Mouse (Mus musculus) right cerebral cortex, postnatal 36 days (tissue): ENCODE measurements around the gene Nup205.
"Not testable (repeated sequence)": the region's sequence is repeated elsewhere in the genome, so short reads cannot be mapped to it uniquely, and the experiment has no call there.

ENCODE experiments used
- DNase-seq, 2 experiments: peaks; one replicate each; pipeline ENCODE4 v3.0.0; 2022; ENCODE audit warnings: low spot score in 2 of 2, mixed read lengths in 1 of 2

The Nup205 gene

GRCm38 (mm10) chr6:35176979-35177649 lies at the start of gene Nup205:
Gene Nup205 (plus strand): TSS chr6:35177421.
- DNase-seq: peak; percentile 70 to 73

DNA sequence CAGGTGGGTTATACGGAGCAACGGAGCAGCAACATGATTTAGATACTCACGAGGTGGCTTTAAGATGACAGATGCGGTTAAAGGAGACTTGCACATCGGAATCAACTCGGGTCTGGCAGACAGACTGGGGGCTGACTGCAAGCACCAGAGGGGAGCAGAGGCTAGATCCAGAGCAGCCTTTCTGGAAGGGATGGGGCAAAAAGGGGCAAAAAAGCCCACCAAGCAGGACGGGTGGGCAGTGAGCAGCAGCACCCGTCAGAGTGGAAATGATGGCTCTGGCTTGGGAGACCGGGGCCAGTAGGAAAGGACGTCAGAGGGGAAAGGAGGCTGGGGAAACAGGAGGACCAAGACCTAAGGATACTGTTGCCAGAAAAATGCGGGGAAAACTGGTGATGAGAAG lies 44.4 kb upstream of the Nup205 start:
- no peak for DNase-seq

DNA sequence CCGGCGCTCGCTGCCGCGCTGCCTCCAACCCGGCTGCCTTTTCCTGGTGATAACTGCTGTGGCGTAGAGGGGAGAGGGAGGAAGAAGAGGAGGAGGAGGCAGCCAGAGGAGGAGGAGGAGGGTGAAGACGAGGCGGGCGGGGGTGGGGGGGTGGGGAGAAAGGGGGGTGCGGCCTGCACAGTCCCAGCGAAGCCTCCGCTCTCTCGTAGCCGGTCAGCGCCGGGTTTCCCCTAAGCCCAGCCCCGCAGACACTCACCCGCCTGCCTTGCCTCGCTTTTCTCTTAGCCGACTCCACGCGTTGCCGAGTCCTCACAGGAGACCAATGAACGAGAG lies 44.0 kb upstream of the Nup205 start:
- no peak for DNase-seq

- peak; percentile 99 for DNase-seq
These were observed 43.4 kb upstream of the Nup205 start, which contains the start of gene Cnot4 for GRCm38 (mm10) chr6:35133579-35134488. Gene Cnot4 (minus strand): TSS chr6:35133724.

GRCm38 (mm10) chr6:35134844-35135243 lies 42.4 kb upstream of the Nup205 start:
- no peak for DNase-seq

DNA sequence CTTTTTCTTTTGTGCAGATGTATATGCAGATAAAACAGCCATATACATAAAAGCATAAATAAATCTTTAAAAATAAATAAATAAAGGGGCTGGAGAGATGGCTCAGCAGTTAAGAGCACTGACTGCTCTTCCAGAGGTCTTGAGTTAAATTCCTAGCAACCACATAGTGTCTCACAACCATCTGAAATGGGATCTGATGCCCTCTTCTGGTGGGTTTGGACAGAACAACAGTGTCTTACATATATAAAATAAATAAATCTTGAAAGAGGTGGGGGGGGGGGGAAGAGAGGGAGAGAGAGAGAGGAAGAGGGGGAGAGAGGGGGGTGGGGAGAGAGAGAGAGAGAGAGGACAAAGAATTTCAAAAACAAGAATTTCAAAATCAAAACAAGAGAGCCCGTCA lies 36.9 kb upstream of the Nup205 start:
- no peak for DNase-seq

- DNase-seq: no peak
These were observed 31.7 kb upstream of the Nup205 start for GRCm38 (mm10) chr6:35145569-35145968.

DNA sequence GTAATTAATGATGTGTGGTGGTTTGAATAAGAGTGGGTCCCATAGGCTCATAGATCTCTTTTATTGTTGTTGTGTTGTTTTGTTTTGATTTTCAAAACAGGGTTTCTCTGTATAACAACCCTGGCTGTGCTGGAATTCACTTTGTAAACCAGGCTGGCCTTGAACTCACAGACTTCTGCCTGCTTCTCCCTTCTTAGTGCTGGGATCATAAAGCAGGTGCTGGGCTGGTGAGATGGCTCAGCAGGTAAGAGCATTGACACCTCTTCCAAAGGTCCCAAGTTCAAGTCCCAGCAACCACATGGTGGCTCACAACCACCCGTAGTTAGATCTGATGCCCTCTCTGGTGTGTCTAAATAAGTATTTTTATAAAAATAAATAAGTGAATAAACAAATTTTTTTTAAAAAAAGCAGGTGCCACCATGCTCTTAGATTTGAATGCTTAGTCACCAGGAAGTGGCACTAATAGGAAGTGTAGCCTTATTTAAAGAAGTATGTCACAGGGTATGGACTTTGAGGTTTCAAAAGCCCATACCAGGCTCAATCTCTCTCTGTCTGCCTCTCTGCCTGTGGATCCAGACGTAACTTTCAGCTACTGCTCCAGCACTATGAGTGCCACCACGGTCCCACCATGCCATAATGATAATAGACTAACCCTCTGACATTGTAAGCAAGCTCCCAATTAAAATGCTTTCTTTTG lies 29.3 kb upstream of the Nup205 start:
- DNase-seq: no peak

DNA sequence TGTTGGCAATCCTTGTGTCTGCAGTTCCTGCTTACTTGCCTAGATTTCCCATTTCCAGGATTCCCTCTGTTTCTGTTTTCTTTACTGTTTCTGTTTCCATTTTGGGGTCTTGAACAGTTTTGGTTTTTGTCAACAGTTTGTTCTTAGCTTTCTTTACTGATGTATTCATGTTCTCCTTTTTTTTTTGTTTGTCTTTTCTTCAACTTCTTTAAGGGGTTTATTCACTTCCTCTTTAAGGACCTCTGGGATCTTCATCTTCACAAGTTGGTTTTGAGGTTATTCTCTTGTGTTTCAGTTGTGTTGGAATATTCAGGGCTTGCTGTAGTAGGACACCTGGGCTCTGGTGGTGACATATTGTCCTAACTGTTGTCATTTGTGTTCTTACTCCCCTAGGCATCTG lies 22.7 kb upstream of the Nup205 start:
- no peak for DNase-seq

GRCm38 (mm10) chr6:35169250-35169649 lies 8.0 kb upstream of the Nup205 start:
- no peak for DNase-seq

DNA sequence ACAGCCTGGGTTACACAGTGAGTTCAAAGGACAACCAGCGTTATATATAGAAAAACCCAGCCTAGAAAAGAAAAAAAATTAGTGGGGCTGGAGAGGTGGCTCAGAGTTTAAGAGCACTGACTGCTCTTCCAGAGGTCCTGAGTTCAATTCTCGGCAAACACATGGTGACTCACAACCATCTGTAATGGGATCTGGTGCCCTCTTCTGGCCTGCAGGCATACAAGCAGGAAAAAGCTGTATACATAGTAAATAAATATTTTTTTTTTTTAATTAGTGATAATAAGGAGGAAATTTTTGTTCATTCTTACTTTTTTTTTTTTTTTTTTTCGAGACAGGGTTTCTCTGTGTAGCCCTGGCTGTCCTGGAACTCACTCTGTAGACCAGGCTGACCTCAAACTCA lies 5.2 kb upstream of the Nup205 start:
- not testable (repeated sequence) for DNase-seq

DNA sequence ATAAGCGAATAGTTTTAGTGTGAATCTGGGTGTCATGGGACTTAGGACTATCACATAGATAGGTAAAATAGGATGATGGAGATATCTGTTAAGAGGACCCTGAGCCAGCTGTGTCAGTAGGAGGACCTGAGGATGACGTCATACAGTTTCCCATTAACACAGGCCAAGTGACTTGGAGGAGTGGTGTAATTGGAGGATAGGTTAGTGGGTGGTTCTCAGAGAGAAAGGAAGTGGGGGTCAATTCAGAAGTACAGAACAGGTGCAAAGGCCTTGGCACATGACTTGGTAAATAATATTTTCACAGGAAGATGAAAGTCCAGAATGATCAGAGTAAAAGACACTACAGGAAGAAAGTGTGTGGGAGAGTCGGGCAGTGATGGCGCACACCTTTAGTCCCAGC lies 4.0 kb upstream of the Nup205 start:
- DNase-seq: no peak

- peak in 1 of 2 experiments; percentile 7 for DNase-seq
These were observed 540 bp downstream of the Nup205 start for GRCm38 (mm10) chr6:35177650-35178272.

GRCm38 (mm10) chr6:35179299-35179698 lies 2.1 kb downstream of the Nup205 start:
- DNase-seq: not testable (repeated sequence)

DNA sequence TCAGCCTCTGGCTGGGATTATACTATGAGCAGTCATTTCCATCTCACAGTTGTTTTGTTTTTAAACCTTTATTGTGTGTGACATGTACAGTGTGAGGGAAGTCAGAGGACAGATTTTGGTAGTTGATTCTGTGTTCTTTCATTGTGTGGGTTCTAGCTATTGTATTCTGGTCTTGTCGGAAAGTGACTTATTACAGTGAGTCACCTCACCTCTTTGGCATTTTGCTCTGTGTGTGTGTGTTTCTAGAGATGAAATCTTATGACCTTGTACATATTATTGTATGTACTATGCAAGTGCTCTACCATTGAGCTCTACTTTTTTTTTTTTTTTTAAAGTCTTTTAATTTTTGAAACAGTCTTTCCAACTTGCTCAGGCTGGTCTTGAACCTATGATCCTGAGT lies 7.6 kb downstream of the Nup205 start:
- no peak for DNase-seq

DNA sequence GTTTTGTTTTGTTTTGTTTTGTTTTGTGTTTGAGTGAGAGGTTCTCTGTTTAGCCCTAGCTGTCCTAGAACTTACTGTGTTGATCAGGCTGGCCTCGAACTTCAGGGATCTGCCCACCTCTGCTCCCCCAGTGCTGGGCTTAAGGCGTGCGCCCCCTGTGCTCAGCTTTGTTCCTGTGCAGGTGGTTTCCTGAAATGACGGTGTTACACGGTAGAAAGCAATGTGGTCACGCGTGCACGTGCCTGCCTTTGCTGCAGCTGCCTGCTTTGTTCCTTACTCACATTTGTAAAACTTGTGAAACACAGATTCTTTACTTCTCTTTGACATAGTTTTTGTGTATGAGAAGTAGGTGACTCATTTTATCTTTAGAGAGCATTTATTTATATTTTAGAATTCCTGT lies 14.0 kb downstream of the Nup205 start:
- DNase-seq: no peak

GRCm38 (mm10) chr6:35225696-35226095 lies 48.5 kb downstream of the Nup205 start:
- DNase-seq: no peak

- no peak for DNase-seq
These were observed 52.2 kb downstream of the Nup205 start for GRCm38 (mm10) chr6:35229415-35229814.

GRCm38 (mm10) chr6:35236108-35236785 lies 59.0 kb downstream of the Nup205 start:
- no peak for DNase-seq

DNA sequence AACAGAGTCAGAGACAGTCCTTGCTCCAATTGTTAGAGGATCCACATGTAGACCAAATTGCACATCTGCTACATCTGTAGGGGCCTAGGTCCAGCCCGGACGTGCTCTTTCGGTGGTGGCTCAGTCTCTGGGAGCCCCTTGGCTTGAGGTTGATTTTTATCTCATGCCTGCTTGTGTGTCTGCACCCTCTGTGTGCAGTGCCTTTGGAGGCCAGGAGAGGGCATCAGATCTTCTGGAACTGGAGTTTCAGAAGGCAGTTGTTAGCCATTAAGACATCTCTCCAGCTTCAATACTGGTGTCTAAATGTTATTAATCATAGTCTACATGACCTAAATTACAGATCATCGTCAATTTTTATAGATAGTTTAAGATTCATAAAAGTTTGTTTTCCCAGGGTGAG lies 66.0 kb downstream of the Nup205 start:
- no peak for DNase-seq

DNA sequence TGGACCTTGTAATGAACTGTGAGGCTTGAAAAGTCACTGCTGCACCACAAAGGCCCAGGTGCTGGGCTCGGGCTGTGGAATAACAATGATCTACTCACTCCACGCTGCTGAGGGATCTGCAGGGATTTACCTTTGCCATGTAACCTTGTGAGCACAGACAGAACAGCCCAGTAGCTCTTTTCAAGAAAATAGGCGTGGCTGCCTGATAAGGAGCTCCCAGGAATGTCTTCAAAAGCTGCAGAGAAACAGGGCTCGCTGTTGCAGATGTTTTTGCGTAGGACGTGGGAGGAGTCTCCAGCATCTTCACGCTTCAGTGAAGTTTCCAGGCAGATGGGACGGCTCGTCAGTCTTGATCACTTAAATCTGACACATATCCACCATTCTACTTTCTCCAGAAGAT lies 66.8 kb downstream of the Nup205 start:
- no peak for DNase-seq
